In the genomic region with DNA sequence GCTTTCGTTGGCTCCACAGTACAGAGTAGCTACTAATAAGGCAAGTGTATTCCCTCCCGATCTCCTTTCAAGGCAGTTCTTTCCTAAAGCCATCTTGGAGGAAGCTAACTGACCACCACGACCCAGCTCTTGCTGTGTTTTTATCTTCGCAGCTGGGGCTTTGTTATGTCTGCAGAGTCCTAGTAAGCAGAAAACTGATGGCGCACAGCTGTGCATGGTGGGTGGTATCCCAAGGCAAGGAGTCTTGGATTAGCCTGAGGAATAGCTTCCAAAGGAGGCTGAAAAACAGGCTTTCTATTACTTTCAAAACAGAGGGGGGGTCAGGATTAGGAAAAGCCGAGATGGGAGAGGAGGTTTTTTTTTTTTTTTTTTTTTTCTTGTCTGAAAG, we compare ENCODE assay signal across 8 mouse cellular contexts. TPM values are rescaled to one million over a fixed set of nuclear protein-coding genes. Genes with fewer than 3 reads are reported as not detected.
DNase-seq lines count a peak whose midpoint lies in the region; ATAC-seq lines count a peak whose summit lies in the region.

No protein-coding gene starts in this region.

- peak overlapping the region; percentile 41 for H3K27ac ChIP-seq in heart, embryonic 13.5 days (replicated peaks)

- H3K4me3 ChIP-seq in heart, embryonic 13.5 days = no peak overlapping the region

- H3K4me1 ChIP-seq in heart, embryonic 13.5 days = peaks cover 37% of the 10 kb centered on the region

- ATAC-seq in heart, embryonic 13.5 days (ENCODE audit: extremely low read depth, insufficient number of reproducible peaks, low FRiP score, low TSS enrichment) = no peak
- ATAC-seq in megakaryocyte progenitor cell, adult 5-6 weeks (replicated peaks; ENCODE audit: poor library complexity) = no peak

- no peaks in the 10 kb centered on the region for H3K27me3 ChIP-seq in heart, embryonic 13.5 days (replicated peaks)

- no peaks in the 10 kb centered on the region for H3K9me3 ChIP-seq in heart, embryonic 13.5 days

- H3K4me2 ChIP-seq in heart, embryonic 13.5 days = peak overlapping the region; percentile 23

- 22% methylated on average over 6 of the region's 6 CpGs for WGBS in heart, embryonic 13.5 days

- peak; percentile 74 for DNase-seq in ovary, adult 18-20 months (ENCODE audit: low spot score)
- no peak for DNase-seq in ovary, postnatal 14 days (ENCODE audit: low spot score)
- DNase-seq in kidney, postnatal 36 days = peak; percentile 38 to 41
- peak; percentile 62 for DNase-seq in testis, postnatal 10 days (ENCODE audit: low spot score)
- DNase-seq in spleen, adult 12 weeks (ENCODE audit: low spot score) = no peak
- DNase-seq in right cerebral cortex, postnatal 10 days (ENCODE audit: low spot score in 2 of 2) = no peak

- no peaks in the 10 kb centered on the region for H3K36me3 ChIP-seq in heart, embryonic 13.5 days

- no peak overlapping the region for H3K9ac ChIP-seq in heart, embryonic 13.5 days

RNA-seq across cellular contexts. Expression of a gene that starts 17.5 kb away (rescaled TPM):
- polyA plus RNA-seq in heart, embryonic 13.5 days (2015; fragmentation: Nextera tagmentation; extraction: Ambion mirVana) = 5.8 and 6.0 TPM in 2 replicates
- total RNA-seq in megakaryocyte progenitor cell, adult 5-6 weeks (2015) = 1.1 and 6.0 TPM in 2 replicates
- 1.2 and 3.2 TPM in 2 replicates for total RNA-seq in megakaryocyte progenitor cell, adult 5-6 weeks (2017)

RNA-seq across cellular contexts. Expression of a gene that starts 53.8 kb away (rescaled TPM):
- polyA plus RNA-seq in heart, embryonic 13.5 days (2015; fragmentation: Nextera tagmentation; extraction: Ambion mirVana) = 30.4 and 36.3 TPM in 2 replicates
- total RNA-seq in megakaryocyte progenitor cell, adult 5-6 weeks (2015) = 42.9 and 46.0 TPM in 2 replicates
- 33.5 and 36.3 TPM in 2 replicates for total RNA-seq in megakaryocyte progenitor cell, adult 5-6 weeks (2017)

Comparison
In these comparisons a context has a peak if more than half of its experiments do, and no peak if none do; other contexts are left out.
1. DNase-seq: peak in ovary, adult 18-20 months (single experiment), kidney, postnatal 36 days (2 of 2) and testis, postnatal 10 days (single experiment); none in ovary, postnatal 14 days (single experiment), spleen, adult 12 weeks (single experiment) and right cerebral cortex, postnatal 10 days (0 of 2).